Mouse (Mus musculus): ENCODE data around the gene Ralb. TPM values are rescaled to one million over a fixed set of nuclear protein-coding genes. Genes with fewer than 3 reads are reported as not detected.

Gene Ralb
- polyA plus RNA-seq, 1 experiment from 2014 or later: 30.9 TPM

- no peak overlapping the region for H3K27ac ChIP-seq (ENCODE audit: low read depth)
- H3K4me1 ChIP-seq (ENCODE audit: insufficient read depth): peaks cover 40% of the 10 kb centered on the region
- no peaks in the 10 kb centered on the region for H3K9me3 ChIP-seq (ENCODE audit: low read length)
- no peaks in the 10 kb centered on the region for H3K27me3 ChIP-seq (ENCODE audit: insufficient read depth, low read length)
- peaks cover 6% of the 10 kb centered on the region; the same call in 1 of the 2 replicates for H3K36me3 ChIP-seq (replicated peaks; ENCODE audit: insufficient read depth, low read length)
- no peak overlapping the region for H3K4me3 ChIP-seq (ENCODE audit: low read depth, low read length)
- TF ChIP-seq EP300 (IDR thresholded peaks at IDR 0.05; ENCODE audit: low read depth): peak; percentile 30; the same call in 1 of the 2 replicates
- no peak for TF ChIP-seq CTCF (IDR thresholded peaks at IDR 0.05; ENCODE audit: low read depth)
- no peak overlapping the region for H3K4me2 ChIP-seq (ENCODE audit: low read depth, low read length)
- no peak for ATAC-seq
- 45% methylated on average over 8 of the region's 8 CpGs for WGBS (ENCODE audit: insufficient replicate concordance)
- no peak overlapping the region for H3K9ac ChIP-seq (replicated peaks)
- DNase-seq: no peak
Observed at GRCm38 (mm10) chr1:119501881-119502280, 2.7 kb downstream of the Ralb start.

GRCm38 (mm10) chr1:119499456-119499855, 5.1 kb downstream of the Ralb start:
- ATAC-seq (peak; percentile 77), DNase-seq (peak; percentile 60)
- Histone ChIP-seq H3K4me2 (ENCODE audit: low read depth, low read length) (peak overlapping the region; percentile 27; the same call in 1 of the 2 replicates), H3K36me3 (replicated peaks; ENCODE audit: insufficient read depth, low read length) (peaks cover 6% of the 10 kb centered on the region; the same call in 1 of the 2 replicates), H3K4me3 (ENCODE audit: low read depth, low read length) (no peak overlapping the region), H3K27ac (ENCODE audit: low read depth) (peak overlapping the region; percentile 78), H3K27me3 (ENCODE audit: insufficient read depth, low read length) (no peaks in the 10 kb centered on the region), H3K4me1 (ENCODE audit: insufficient read depth) (peaks cover 46% of the 10 kb centered on the region), H3K9me3 (ENCODE audit: low read length) (no peaks in the 10 kb centered on the region), H3K9ac (replicated peaks) (no peak overlapping the region)
- 55% methylated on average over 10 of the region's 10 CpGs for WGBS (ENCODE audit: insufficient replicate concordance)
- TF ChIP-seq EP300 (IDR thresholded peaks at IDR 0.05; ENCODE audit: low read depth) (no peak), CTCF (IDR thresholded peaks at IDR 0.05; ENCODE audit: low read depth) (no peak)

- Histone ChIP-seq H3K4me3 (ENCODE audit: low read depth, low read length) (no peak overlapping the region), H3K4me2 (ENCODE audit: low read depth, low read length) (no peak overlapping the region), H3K9ac (replicated peaks) (no peak overlapping the region), H3K4me1 (ENCODE audit: insufficient read depth) (peaks cover 46% of the 10 kb centered on the region), H3K27me3 (ENCODE audit: insufficient read depth, low read length) (no peaks in the 10 kb centered on the region), H3K9me3 (ENCODE audit: low read length) (no peaks in the 10 kb centered on the region), H3K36me3 (replicated peaks; ENCODE audit: insufficient read depth, low read length) (peaks cover 6% of the 10 kb centered on the region), H3K27ac (ENCODE audit: low read depth) (peak overlapping the region; percentile 63; the same call in 1 of the 2 replicates)
- TF ChIP-seq CTCF (IDR thresholded peaks at IDR 0.05; ENCODE audit: low read depth) (no peak), EP300 (IDR thresholded peaks at IDR 0.05; ENCODE audit: low read depth) (no peak)
- WGBS (ENCODE audit: insufficient replicate concordance): 59% methylated on average over 9 of the region's 9 CpGs
- ATAC-seq (peak; percentile 11; the same call in 1 of the 2 replicates), DNase-seq (no peak)
Observed at GRCm38 (mm10) chr1:119498536-119499231, 5.9 kb downstream of the Ralb start.

- Histone ChIP-seq H3K9me3 (ENCODE audit: low read length) (no peaks in the 10 kb centered on the region), H3K4me1 (ENCODE audit: insufficient read depth) (peaks cover 38% of the 10 kb centered on the region), H3K27ac (ENCODE audit: low read depth) (no peak overlapping the region), H3K4me3 (ENCODE audit: low read depth, low read length) (no peak overlapping the region), H3K4me2 (ENCODE audit: low read depth, low read length) (no peak overlapping the region), H3K36me3 (replicated peaks; ENCODE audit: insufficient read depth, low read length) (peaks cover 6% of the 10 kb centered on the region), H3K27me3 (ENCODE audit: insufficient read depth, low read length) (no peaks in the 10 kb centered on the region), H3K9ac (replicated peaks) (no peak overlapping the region)
- no peak for TF ChIP-seq CTCF (IDR thresholded peaks at IDR 0.05; ENCODE audit: low read depth)
- no peak for TF ChIP-seq EP300 (IDR thresholded peaks at IDR 0.05; ENCODE audit: low read depth)
- ATAC-seq (no peak), DNase-seq (no peak)
- WGBS (ENCODE audit: insufficient replicate concordance): 70% methylated on average over 5 of the region's 5 CpGs
Observed at GRCm38 (mm10) chr1:119497346-119498004, 7.1 kb downstream of the Ralb start.

GRCm38 (mm10) chr1:119495396-119495775, 9.2 kb downstream of the Ralb start:
- ATAC-seq: no peak
- H3K9ac ChIP-seq (replicated peaks): no peak overlapping the region
- WGBS (ENCODE audit: insufficient replicate concordance): 84% methylated on average over 6 of the region's 6 CpGs
- no peaks in the 10 kb centered on the region for H3K27me3 ChIP-seq (ENCODE audit: insufficient read depth, low read length)
- 0 out of 2 replicates have a peak overlapping the region, but pooled peaks have one; percentile 16 for H3K27ac ChIP-seq (ENCODE audit: low read depth)
- TF ChIP-seq CTCF (IDR thresholded peaks at IDR 0.05; ENCODE audit: low read depth) (no peak), EP300 (IDR thresholded peaks at IDR 0.05; ENCODE audit: low read depth) (no peak)
- H3K36me3 ChIP-seq (replicated peaks; ENCODE audit: insufficient read depth, low read length): no peaks in the 10 kb centered on the region; the same call in 1 of the 2 replicates
- no peak for DNase-seq
- no peak overlapping the region for H3K4me2 ChIP-seq (ENCODE audit: low read depth, low read length)
- no peaks in the 10 kb centered on the region for H3K9me3 ChIP-seq (ENCODE audit: low read length)
- peaks cover 46% of the 10 kb centered on the region for H3K4me1 ChIP-seq (ENCODE audit: insufficient read depth)
- no peak overlapping the region for H3K4me3 ChIP-seq (ENCODE audit: low read depth, low read length)

GRCm38 (mm10) chr1:119494712-119495395, 9.7 kb downstream of the Ralb start:
- ATAC-seq: no peak

More at GRCm38 (mm10) chr1:119494712-119495395, 9.7 kb downstream of the Ralb start:
- 0 out of 2 replicates have a peak overlapping the region, but pooled peaks have one; percentile 16 for H3K27ac ChIP-seq (ENCODE audit: low read depth)
- H3K9me3 ChIP-seq (ENCODE audit: low read length): no peaks in the 10 kb centered on the region
- no peaks in the 10 kb centered on the region for H3K27me3 ChIP-seq (ENCODE audit: insufficient read depth, low read length)
- H3K4me1 ChIP-seq (ENCODE audit: insufficient read depth): peaks cover 45% of the 10 kb centered on the region
- no peak overlapping the region for H3K4me2 ChIP-seq (ENCODE audit: low read depth, low read length)
- no peaks in the 10 kb centered on the region; the same call in 1 of the 2 replicates for H3K36me3 ChIP-seq (replicated peaks; ENCODE audit: insufficient read depth, low read length)
- H3K9ac ChIP-seq (replicated peaks): no peak overlapping the region
- H3K4me3 ChIP-seq (ENCODE audit: low read depth, low read length): no peak overlapping the region
- WGBS (ENCODE audit: insufficient replicate concordance): 83% methylated on average over 8 of the region's 9 CpGs
- no peak for DNase-seq
- TF ChIP-seq EP300 (IDR thresholded peaks at IDR 0.05; ENCODE audit: low read depth) (no peak), CTCF (IDR thresholded peaks at IDR 0.05; ENCODE audit: low read depth) (no peak)

Data from liver, postnatal 0 days (tissue).